9 mouse cellular contexts compared by ENCODE assay signal in the genomic region with DNA sequence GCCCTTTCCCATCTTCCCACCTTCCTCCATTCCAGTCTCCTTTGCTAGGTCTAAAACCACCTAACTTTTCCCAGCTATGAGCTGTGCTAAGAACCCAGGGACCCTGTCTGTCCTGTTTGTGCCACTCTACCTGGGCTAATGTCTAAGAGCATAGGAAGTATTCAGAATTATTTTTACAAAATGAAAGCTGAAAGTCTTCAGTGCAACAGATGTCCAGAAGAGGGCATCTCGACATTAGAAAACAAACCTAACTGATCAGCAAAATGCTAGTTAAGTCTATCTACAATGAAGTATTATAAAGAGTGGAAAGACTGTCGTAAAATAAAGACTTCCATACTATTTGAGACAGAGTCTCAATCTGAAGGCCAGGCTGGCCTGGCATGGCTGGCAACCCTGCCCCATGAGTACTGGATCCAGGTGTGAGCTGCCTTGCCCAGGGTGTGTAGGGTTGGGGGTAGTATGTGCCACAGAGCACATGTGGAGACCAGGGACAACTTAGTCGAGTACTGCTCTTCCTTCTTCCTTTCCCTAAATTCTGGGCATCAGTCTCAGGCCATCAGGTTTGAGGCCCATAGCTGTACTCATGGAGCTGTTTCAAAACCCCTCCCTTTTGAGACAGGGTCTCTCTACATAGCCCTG. TPM values are rescaled to one million over a fixed set of nuclear protein-coding genes. Genes with fewer than 3 reads are reported as not detected.
DNase-seq lines count a peak whose midpoint lies in the region; ATAC-seq lines count a peak whose summit lies in the region.
"Had no signal": no experiment of that assay in that cellular context is flagged by ENCODE, and none has a peak within 500 bp of the region (broad histone marks: within the 10 kb centered on the region; RNA-seq: fewer than 3 reads in every experiment).

No protein-coding gene starts in this region.

- H3K27ac ChIP-seq in hindbrain, embryonic 16.5 days (ENCODE audit: low read depth, low read length) = no peak overlapping the region

- no peak overlapping the region for H3K4me2 ChIP-seq in hindbrain, embryonic 16.5 days (ENCODE audit: low read length)

- 63% methylated on average over 3 of the region's 3 CpGs for WGBS in hindbrain, embryonic 16.5 days

- DNase-seq in frontal cortex, postnatal 14 days (ENCODE audit: low spot score in 2 of 2) = no peak
- DNase-seq in 3T3-L1 (ENCODE audit: low read depth, low spot score) = peak; percentile 77
- DNase-seq in Muller cell, postnatal 12 days (ENCODE audit: inconsistent ontology term) = peak; percentile 13
- no peak for DNase-seq in right cerebral cortex, postnatal 36 days (ENCODE audit: low spot score in 2 of 2)
- no peak for DNase-seq in layer of hippocampus, adult 9-10 months (ENCODE audit: low spot score)

- H3K4me3 ChIP-seq in hindbrain, embryonic 16.5 days (ENCODE audit: low read length) = no peak overlapping the region
- peak overlapping the region; percentile 28 for H3K4me3 ChIP-seq in megakaryocyte, embryonic 14.5 days (replicated peaks)
- H3K4me3 ChIP-seq: myocyte had no signal

- no peak overlapping the region for H3K9ac ChIP-seq in hindbrain, embryonic 16.5 days (ENCODE audit: low read depth, low read length)

- no peaks in the 10 kb centered on the region for H3K4me1 ChIP-seq in hindbrain, embryonic 16.5 days (ENCODE audit: control insufficient read depth, insufficient read depth, low read depth, low read length)
- H3K4me1 ChIP-seq in megakaryocyte, embryonic 14.5 days = peaks cover 36% of the 10 kb centered on the region

- ATAC-seq in frontal cortex, adult (ENCODE audit: low TSS enrichment) = peak; percentile 51; the same call in 1 of the 2 replicates
- peak; percentile 60; the same call in 1 of the 2 replicates for ATAC-seq in hindbrain, embryonic 16.5 days

- no peaks in the 10 kb centered on the region for H3K9me3 ChIP-seq in hindbrain, embryonic 16.5 days (ENCODE audit: control insufficient read depth, low read length)
- H3K9me3 ChIP-seq in megakaryocyte, embryonic 14.5 days = no peaks in the 10 kb centered on the region

- no peaks in the 10 kb centered on the region for H3K27me3 ChIP-seq in hindbrain, embryonic 16.5 days (replicated peaks; ENCODE audit: control insufficient read depth, insufficient read depth, low read length)
- H3K27me3 ChIP-seq in megakaryocyte, embryonic 14.5 days (replicated peaks) = no peaks in the 10 kb centered on the region

- no peaks in the 10 kb centered on the region for H3K36me3 ChIP-seq in hindbrain, embryonic 16.5 days (ENCODE audit: control insufficient read depth, insufficient read depth, low read length)
- peaks cover 71% of the 10 kb centered on the region for H3K36me3 ChIP-seq in megakaryocyte, embryonic 14.5 days (replicated peaks; ENCODE audit: low read length)

RNA-seq across cellular contexts. Expression of gene Mfsd4b1, which starts 28.3 kb away (rescaled TPM):
- 0.46 and 0.60 TPM in 2 replicates for polyA plus RNA-seq in hindbrain, embryonic 16.5 days (2015; fragmentation: Nextera tagmentation; extraction: Ambion mirVana)
- not detected in 2 replicates for polyA plus RNA-seq in megakaryocyte, embryonic 14.5 days (2012; ENCODE audit: insufficient read depth, low replicate concordance)

Comparison
In these comparisons a context has a peak if more than half of its experiments do, and no peak if none do; other contexts are left out.
1. DNase-seq: peak in 3T3-L1 (single experiment) and Muller cell, postnatal 12 days (single experiment); none in frontal cortex, postnatal 14 days (0 of 2), right cerebral cortex, postnatal 36 days (0 of 2) and layer of hippocampus, adult 9-10 months (single experiment).